Comparison of ENCODE assay signal across 8 mouse cellular contexts in genomic region chr6:134220209-134220777, GRCm38 (mm10).
DNase-seq lines count a peak whose midpoint lies in the region; TF ChIP-seq lines count a peak whose summit lies in the region.

No protein-coding gene starts in this region.

- H3K27me3 ChIP-seq in cerebellum, adult 2 months (ENCODE audit: control insufficient read depth, insufficient read depth, low read length): no peaks in the 10 kb centered on the region

- peak; percentile 74 to 89 for DNase-seq in adrenal gland, adult (ENCODE audit: inconsistent age in 2 of 2, low spot score in 1 of 2)
- no peak for DNase-seq in adrenal gland, adult 8-10 months
- DNase-seq in ovary, postnatal 36 days (ENCODE audit: low spot score): peak; percentile 60
- no peak for DNase-seq in ovary, postnatal 14 days (ENCODE audit: low spot score)
- peak; percentile 66 to 74 for DNase-seq in kidney, postnatal 36 days
- peak; percentile 70 to 73 for DNase-seq in spleen, postnatal 36 days (ENCODE audit: low spot score in 2 of 2)
- no peak for DNase-seq in heart, postnatal 4 days
- no peak for DNase-seq in cerebellum, adult 2 months

- TF ChIP-seq POLR2A in cerebellum, adult 2 months (IDR thresholded peaks at IDR 0.05; ENCODE audit: borderline replicate concordance, insufficient read depth, low read length): no peak

- 65% methylated on average over 13 of the region's 13 CpGs for WGBS in cerebellum, adult 2 months

- H3K27ac ChIP-seq in cerebellum, adult 2 months (ENCODE audit: insufficient read depth, low read length): no peak overlapping the region

- no peak overlapping the region for H3K4me3 ChIP-seq in cerebellum, adult 2 months (replicated peaks; ENCODE audit: insufficient read depth, low read depth, low read length)

- TF ChIP-seq CTCF in cerebellum, adult 2 months (IDR thresholded peaks at IDR 0.05; ENCODE audit: borderline replicate concordance, insufficient read depth, low read depth, low read length): no peak

- no peaks in the 10 kb centered on the region for H3K4me1 ChIP-seq in cerebellum, adult 2 months (ENCODE audit: control insufficient read depth, insufficient read depth, low read length)

Comparison
In these comparisons a context has a peak if more than half of its experiments do, and no peak if none do; other contexts are left out.
1. DNase-seq: peak in adrenal gland, adult (2 of 2), ovary, postnatal 36 days (single experiment), kidney, postnatal 36 days (2 of 2) and spleen, postnatal 36 days (2 of 2); none in adrenal gland, adult 8-10 months (single experiment), ovary, postnatal 14 days (single experiment), heart, postnatal 4 days (single experiment) and cerebellum, adult 2 months (0 of 2).